Mouse (Mus musculus): ENCODE results near the gene Rnf183. TPM values are rescaled to one million over a fixed set of nuclear protein-coding genes. Genes with fewer than 3 reads are reported as not detected.

Gene Rnf183
- total and polyA plus RNA-seq, 3 experiments: 0.15 to 0.25 TPM; not detected in 1

GRCm38 (mm10) chr4:62397616-62398365 is 37.3 kb downstream of the Rnf183 start:
- H3K9me3 ChIP-seq (replicated peaks; ENCODE audit: insufficient read depth, low read length): no peaks in the 10 kb centered on the region
- H3K9ac ChIP-seq (ENCODE audit: control insufficient read depth, low read depth, low read length, poor library complexity, severe bottlenecking): no peak overlapping the region

GRCm38 (mm10) chr4:62395806-62396205 is 39.2 kb downstream of the Rnf183 start:
- DNase-seq (ENCODE audit: low read depth, low spot score): no peak
- Histone ChIP-seq H3K9me3 (replicated peaks; ENCODE audit: insufficient read depth, low read length) (no peaks in the 10 kb centered on the region), H3K36me3 (ENCODE audit: control insufficient read depth in 1 of 2, insufficient read depth in 2 of 2, low read length in 2 of 2) (peaks cover 11 to 18% of the 10 kb centered on the region in 2 experiments)

More at GRCm38 (mm10) chr4:62397616-62398365, 37.3 kb downstream of the Rnf183 start:
- Histone ChIP-seq H3K27ac (ENCODE audit: control insufficient read depth, low read depth, low read length) (no peak overlapping the region), H3K4me3 (ENCODE audit: control insufficient read depth in 1 of 2, insufficient read depth in 1 of 2, low read depth in 2 of 2, low read length in 2 of 2) (no peak overlapping the region), H3K79me2 (ENCODE audit: control insufficient read depth, insufficient read depth, low read length, poor library complexity) (peaks cover 6% of the 10 kb centered on the region; the same call in 1 of the 2 replicates), H3K4me1 (ENCODE audit: control insufficient read depth in 1 of 2, insufficient read depth in 2 of 2, low read length in 2 of 2) (peaks cover 4 to 8% of the 10 kb centered on the region in 2 experiments), H3K36me3 (ENCODE audit: control insufficient read depth in 1 of 2, insufficient read depth in 2 of 2, low read length in 2 of 2) (peaks cover 11 to 34% of the 10 kb centered on the region in 2 experiments), H3K27me3 (ENCODE audit: control insufficient read depth in 1 of 2, insufficient read depth in 2 of 2, low read length in 2 of 2) (no peaks in the 10 kb centered on the region)
- peak; percentile 37 for DNase-seq (ENCODE audit: low read depth, low spot score)
- TF ChIP-seq ZMIZ1 (IDR thresholded peaks at IDR 0.05; ENCODE audit: low read depth, low read length) (no peak), POLR2A (IDR thresholded peaks at IDR 0.05; ENCODE audit: control insufficient read depth in 1 of 2, insufficient read depth in 1 of 2, low read depth in 1 of 2, low read length in 2 of 2, poor library complexity in 1 of 2) (no peak), TCF12 (IDR thresholded peaks at IDR 0.05; ENCODE audit: low read depth, low read length) (peak; percentile 69; the same call in 1 of the 2 replicates), ZC3H11A (IDR thresholded peaks at IDR 0.05; ENCODE audit: low read depth, low read length) (no peak), USF2 (IDR thresholded peaks at IDR 0.05; ENCODE audit: borderline replicate concordance in 1 of 2, insufficient read depth in 1 of 2, low read depth in 1 of 2, low read length in 2 of 2) (no peak), MAZ (IDR thresholded peaks at IDR 0.05; ENCODE audit: low read depth, low read length) (no peak), ELF1 (IDR thresholded peaks at IDR 0.05; ENCODE audit: low read depth, low read length) (no peak), MYB (IDR thresholded peaks at IDR 0.05; ENCODE audit: low read depth, low read length) (no peak), E2F4 (IDR thresholded peaks at IDR 0.05; ENCODE audit: borderline replicate concordance, low read depth, low read length) (no peak), RAD21 (IDR thresholded peaks at IDR 0.05; ENCODE audit: low read depth, low read length) (no peak), GATA1 (IDR thresholded peaks at IDR 0.05; ENCODE audit: low read depth, low read length) (peak; percentile 67), POLR2AphosphoS5 (IDR thresholded peaks at IDR 0.05; ENCODE audit: borderline replicate concordance, low read depth, low read length) (no peak), ETS1 (IDR thresholded peaks at IDR 0.05; ENCODE audit: low read depth, low read length) (0 out of 2 replicates have a peak, but pooled peaks have one; percentile 38), MEF2A (IDR thresholded peaks at IDR 0.05; ENCODE audit: extremely low read depth, insufficient replicate concordance, low read depth, low read length, poor library complexity, severe bottlenecking) (no peak), TAL1 (IDR thresholded peaks at IDR 0.05; ENCODE audit: low read length) (peak; percentile 85), MYC (IDR thresholded peaks at IDR 0.05; ENCODE audit: low read depth, low read length) (no peak), JUND (IDR thresholded peaks at IDR 0.05; ENCODE audit: low read depth, low read length) (no peak), CHD1 (IDR thresholded peaks at IDR 0.05; ENCODE audit: low read depth, low read length) (no peak), ZKSCAN1 (IDR thresholded peaks at IDR 0.05; ENCODE audit: low read depth, low read length) (no peak), KAT2A (conservative IDR thresholded peaks at IDR 0.05; ENCODE audit: low read depth, low read length) (no peak), TBP (IDR thresholded peaks at IDR 0.05; ENCODE audit: low read depth, low read length) (no peak), CTCF (IDR thresholded peaks at IDR 0.05 in 2 of 3, conservative IDR thresholded peaks at IDR 0.05 in 1 of 3; ENCODE audit: control insufficient read depth in 1 of 3, insufficient read depth in 1 of 3, low read depth in 2 of 3, low read length in 3 of 3, poor library complexity in 1 of 3, severe bottlenecking in 1 of 3) (no peak), NELFE (IDR thresholded peaks at IDR 0.05; ENCODE audit: low read depth, low read length) (no peak), MXI1 (IDR thresholded peaks at IDR 0.05; ENCODE audit: low read depth, low read length) (no peak), CHD2 (IDR thresholded peaks at IDR 0.05; ENCODE audit: low read length) (no peak), GABPA (IDR thresholded peaks at IDR 0.05; ENCODE audit: low read depth, low read length) (no peak), ZNF384 (IDR thresholded peaks at IDR 0.05; ENCODE audit: low read depth, low read length) (no peak), EP300 (IDR thresholded peaks at IDR 0.05; ENCODE audit: low read depth in 1 of 2, low read length in 2 of 2) (peak; percentile 36 to 55; a peak in 3 of 4 replicates), RCOR1 (IDR thresholded peaks at IDR 0.05; ENCODE audit: low read depth, low read length) (no peak), BHLHE40 (IDR thresholded peaks at IDR 0.05; ENCODE audit: borderline replicate concordance, low read depth, low read length) (no peak), POLR2AphosphoS2 (IDR thresholded peaks at IDR 0.05; ENCODE audit: low read length) (no peak), SIN3A (IDR thresholded peaks at IDR 0.05; ENCODE audit: low read length) (no peak), MAFK (IDR thresholded peaks at IDR 0.05; ENCODE audit: borderline replicate concordance, low read depth, low read length) (no peak), MAX (IDR thresholded peaks at IDR 0.05; ENCODE audit: low read length) (no peak)

More at GRCm38 (mm10) chr4:62395806-62396205, 39.2 kb downstream of the Rnf183 start:
- H3K79me2 ChIP-seq (ENCODE audit: control insufficient read depth, insufficient read depth, low read length, poor library complexity): peaks cover 4% of the 10 kb centered on the region; the same call in 1 of the 2 replicates
- no peak overlapping the region for H3K4me3 ChIP-seq (ENCODE audit: control insufficient read depth in 1 of 2, insufficient read depth in 1 of 2, low read depth in 2 of 2, low read length in 2 of 2)
- no peak overlapping the region for H3K9ac ChIP-seq (ENCODE audit: control insufficient read depth, low read depth, low read length, poor library complexity, severe bottlenecking)
- no peak overlapping the region for H3K27ac ChIP-seq (ENCODE audit: control insufficient read depth, low read depth, low read length)
- TF ChIP-seq ZC3H11A (IDR thresholded peaks at IDR 0.05; ENCODE audit: low read depth, low read length): no peak
- no peak for TF ChIP-seq CHD1 (IDR thresholded peaks at IDR 0.05; ENCODE audit: low read depth, low read length)
- TF ChIP-seq SIN3A (IDR thresholded peaks at IDR 0.05; ENCODE audit: low read length): no peak
- no peak for TF ChIP-seq GATA1 (IDR thresholded peaks at IDR 0.05; ENCODE audit: low read depth, low read length)
- no peak for TF ChIP-seq TBP (IDR thresholded peaks at IDR 0.05; ENCODE audit: low read depth, low read length)
- no peak for TF ChIP-seq MAFK (IDR thresholded peaks at IDR 0.05; ENCODE audit: borderline replicate concordance, low read depth, low read length)
- no peak for TF ChIP-seq NELFE (IDR thresholded peaks at IDR 0.05; ENCODE audit: low read depth, low read length)
- no peak for TF ChIP-seq RCOR1 (IDR thresholded peaks at IDR 0.05; ENCODE audit: low read depth, low read length)
- no peak for TF ChIP-seq MYB (IDR thresholded peaks at IDR 0.05; ENCODE audit: low read depth, low read length)
- no peak for TF ChIP-seq MAX (IDR thresholded peaks at IDR 0.05; ENCODE audit: low read length)
- TF ChIP-seq USF2 (IDR thresholded peaks at IDR 0.05; ENCODE audit: borderline replicate concordance in 1 of 2, insufficient read depth in 1 of 2, low read depth in 1 of 2, low read length in 2 of 2): no peak
- TF ChIP-seq MEF2A (IDR thresholded peaks at IDR 0.05; ENCODE audit: extremely low read depth, insufficient replicate concordance, low read depth, low read length, poor library complexity, severe bottlenecking): no peak
- TF ChIP-seq UBTF (IDR thresholded peaks at IDR 0.05; ENCODE audit: borderline replicate concordance, insufficient read depth, low read depth, low read length): no peak
- no peak for TF ChIP-seq HCFC1 (IDR thresholded peaks at IDR 0.05; ENCODE audit: low read depth, low read length)
- peaks cover 4 to 8% of the 10 kb centered on the region in 2 experiments for H3K4me1 ChIP-seq (ENCODE audit: control insufficient read depth in 1 of 2, insufficient read depth in 2 of 2, low read length in 2 of 2)
- no peaks in the 10 kb centered on the region for H3K27me3 ChIP-seq (ENCODE audit: control insufficient read depth in 1 of 2, insufficient read depth in 2 of 2, low read length in 2 of 2)
